Mouse (Mus musculus) lung, adult 2 months (tissue): ENCODE results near the gene Gstm6.

ENCODE experiments used
- CTCF ChIP-seq: fragments of 200-500 bp; IDR thresholded peaks from 2 replicates; pipeline ENCODE4 v1.5.1; 2011; ENCODE audit warnings: mild to moderate bottlenecking, low read length, control low read depth; ENCODE audit not compliant: insufficient read depth
- POLR2A ChIP-seq: fragments of 200-500 bp; IDR thresholded peaks from 2 replicates; pipeline ENCODE4 v1.6.1; 2011; ENCODE audit warnings: low read depth, mild to moderate bottlenecking, control low read depth, low read length, borderline replicate concordance; ENCODE audit errors: extremely low read depth

DNA sequence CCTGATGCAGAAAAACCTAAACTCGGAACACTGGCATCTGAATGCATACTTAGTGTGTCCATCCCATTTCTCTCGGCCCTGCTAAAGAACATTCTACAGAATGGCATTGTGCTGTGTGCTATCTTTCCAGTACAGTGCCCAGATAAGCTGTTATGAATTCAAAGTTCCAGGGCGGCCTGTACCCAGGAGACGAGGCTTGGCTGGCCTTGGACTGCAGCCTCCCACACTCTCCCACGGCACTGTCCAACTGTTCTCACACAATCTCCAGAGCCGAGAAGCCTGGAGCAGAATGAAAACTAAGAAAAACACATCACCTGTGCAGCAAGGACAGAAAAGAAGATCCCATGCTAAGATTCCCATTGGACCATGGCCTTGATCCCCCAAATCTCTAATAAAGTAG, 39.2 kb upstream of the Gstm6 start:
- TF ChIP-seq POLR2A (no peak), CTCF (no peak)
